Mouse (Mus musculus) intestine, embryonic 16.5 days (tissue): Measurements from ENCODE around the gene Rreb1. TPM values are rescaled to one million over a fixed set of nuclear protein-coding genes. Genes with fewer than 3 reads are reported as not detected.

Source experiments
- ATAC-seq: fragments of 200-750 bp; cut with Nextera tagmentation; 2 replicates; pipeline ENCODE4 v1.8.0; 2017; ENCODE audit warnings: moderate TSS enrichment, moderate library complexity
- H3K27ac ChIP-seq: fragments of 300-500 bp; sonication (generic); 2 replicates; pipeline ENCODE4 v1.5.1; 2014; ENCODE audit warnings: mild to moderate bottlenecking, low read length
- H3K27me3 ChIP-seq: fragments of 300-500 bp; sonication (generic); replicated peaks from 2 replicates; pipeline ENCODE4 v1.6.1; 2014; ENCODE audit warnings: low read length, control low read depth, mixed read lengths; ENCODE audit not compliant: control insufficient read depth, insufficient read depth
- H3K36me3 ChIP-seq: fragments of 300-500 bp; sonication (generic); 2 replicates; pipeline ENCODE4 v1.6.1; 2014; ENCODE audit warnings: low read length, control low read depth; ENCODE audit not compliant: control insufficient read depth, insufficient read depth
- H3K4me1 ChIP-seq: fragments of 300-500 bp; sonication (generic); 2 replicates; pipeline ENCODE4 v1.6.1; 2014; ENCODE audit warnings: low read length, control low read depth, mixed read lengths; ENCODE audit not compliant: control insufficient read depth, insufficient read depth
- H3K4me2 ChIP-seq: fragments of 300-500 bp; sonication (generic); 2 replicates; pipeline ENCODE4 v1.6.1; 2014; ENCODE audit warnings: low read depth, low read length, control low read depth
- H3K4me3 ChIP-seq: fragments of 300-500 bp; sonication (generic); 2 replicates; pipeline ENCODE4 v1.5.1; 2014; ENCODE audit warnings: mild to moderate bottlenecking, low read length
- H3K9ac ChIP-seq: fragments of 300-500 bp; sonication (generic); 2 replicates; pipeline ENCODE4 v1.6.1; 2014; ENCODE audit warnings: low read depth, low read length
- H3K9me3 ChIP-seq: fragments of 300-500 bp; sonication (generic); 2 replicates; pipeline ENCODE4 v1.6.1; 2016; ENCODE audit warnings: low read length, control low read depth; ENCODE audit not compliant: control insufficient read depth
- WGBS: fragments of 180-500 bp; shearing (Covaris S2); extraction: QIAGEN DNeasy Blood & Tissue Kit; methylation state at CpG from one replicate; pipeline ENCODE4 v1.1.7; 2014; 5-methylcytosine and 5-hydroxymethylcytosine counted together
- polyA plus RNA-seq: library from polyadenylated mRNA; unstranded; fragments of >200 nt; fragmentation: Nextera tagmentation; extraction: Ambion mirVana; gene quantifications from 2 replicates; pipeline ENCODE4 v1.2.1, GENCODE M21; 2015

Gene Rreb1
- polyA plus RNA-seq, 1 experiment from 2014 or later: 13.7 TPM

DNA sequence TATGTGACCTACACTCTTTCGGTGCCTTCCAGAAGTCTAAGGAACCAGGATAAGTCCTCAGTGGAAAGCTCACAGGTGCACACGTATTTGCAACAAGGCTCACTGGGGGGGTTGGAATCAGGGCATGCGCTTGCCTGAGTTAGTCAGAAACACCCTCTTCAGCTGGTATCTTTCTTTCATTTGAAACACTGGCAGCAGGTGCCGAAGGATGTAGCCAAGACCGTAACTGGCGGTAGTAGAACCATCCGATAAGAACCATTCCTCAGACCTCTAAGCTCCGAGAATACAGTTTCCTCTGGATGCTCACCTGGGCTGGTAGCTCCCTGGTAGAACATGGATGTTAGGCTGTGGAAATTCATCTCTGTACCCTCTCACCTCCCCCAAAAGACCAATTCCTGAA lies 20.6 kb downstream of the Rreb1 start:
- H3K9ac ChIP-seq: no peak overlapping the region
- H3K36me3 ChIP-seq: no peaks in the 10 kb centered on the region
- H3K4me1 ChIP-seq: peaks cover 15% of the 10 kb centered on the region
- H3K27me3 ChIP-seq: no peaks in the 10 kb centered on the region
- no peak overlapping the region for H3K4me2 ChIP-seq
- WGBS: 91% methylated on average over 8 of the region's 8 CpGs
- no peak overlapping the region for H3K4me3 ChIP-seq
- no peaks in the 10 kb centered on the region for H3K9me3 ChIP-seq
- no peak for ATAC-seq
- no peak overlapping the region for H3K27ac ChIP-seq

DNA sequence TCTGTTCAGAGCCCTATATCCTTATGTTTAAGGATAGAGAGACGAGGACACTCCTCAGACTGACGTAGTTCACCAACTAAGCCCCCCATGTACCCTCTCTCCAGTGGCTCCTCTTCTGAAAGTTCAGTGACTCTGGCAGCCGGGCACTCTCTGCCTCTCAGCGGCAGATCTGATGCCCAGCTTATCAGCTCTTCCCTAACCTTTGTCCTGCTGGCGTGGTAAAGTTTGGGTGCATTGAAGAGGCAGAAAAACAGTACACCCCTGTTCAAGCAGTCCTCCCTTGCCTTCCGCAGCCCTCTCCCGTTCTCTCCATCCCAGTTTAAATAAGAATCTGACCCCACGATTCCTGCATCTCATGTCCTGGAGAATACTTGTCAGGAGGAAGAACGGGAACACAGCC lies 21.2 kb downstream of the Rreb1 start:
- H3K9me3 ChIP-seq: no peaks in the 10 kb centered on the region
- H3K36me3 ChIP-seq: no peaks in the 10 kb centered on the region
- 65% methylated on average over 9 of the region's 9 CpGs for WGBS
- ATAC-seq: 0 out of 2 replicates have a peak, but pooled peaks have one; percentile 22
- no peak overlapping the region for H3K4me2 ChIP-seq
- H3K4me3 ChIP-seq: no peak overlapping the region
- no peak overlapping the region for H3K27ac ChIP-seq
- H3K9ac ChIP-seq: no peak overlapping the region
- H3K27me3 ChIP-seq: no peaks in the 10 kb centered on the region
- peaks cover 15% of the 10 kb centered on the region for H3K4me1 ChIP-seq

DNA sequence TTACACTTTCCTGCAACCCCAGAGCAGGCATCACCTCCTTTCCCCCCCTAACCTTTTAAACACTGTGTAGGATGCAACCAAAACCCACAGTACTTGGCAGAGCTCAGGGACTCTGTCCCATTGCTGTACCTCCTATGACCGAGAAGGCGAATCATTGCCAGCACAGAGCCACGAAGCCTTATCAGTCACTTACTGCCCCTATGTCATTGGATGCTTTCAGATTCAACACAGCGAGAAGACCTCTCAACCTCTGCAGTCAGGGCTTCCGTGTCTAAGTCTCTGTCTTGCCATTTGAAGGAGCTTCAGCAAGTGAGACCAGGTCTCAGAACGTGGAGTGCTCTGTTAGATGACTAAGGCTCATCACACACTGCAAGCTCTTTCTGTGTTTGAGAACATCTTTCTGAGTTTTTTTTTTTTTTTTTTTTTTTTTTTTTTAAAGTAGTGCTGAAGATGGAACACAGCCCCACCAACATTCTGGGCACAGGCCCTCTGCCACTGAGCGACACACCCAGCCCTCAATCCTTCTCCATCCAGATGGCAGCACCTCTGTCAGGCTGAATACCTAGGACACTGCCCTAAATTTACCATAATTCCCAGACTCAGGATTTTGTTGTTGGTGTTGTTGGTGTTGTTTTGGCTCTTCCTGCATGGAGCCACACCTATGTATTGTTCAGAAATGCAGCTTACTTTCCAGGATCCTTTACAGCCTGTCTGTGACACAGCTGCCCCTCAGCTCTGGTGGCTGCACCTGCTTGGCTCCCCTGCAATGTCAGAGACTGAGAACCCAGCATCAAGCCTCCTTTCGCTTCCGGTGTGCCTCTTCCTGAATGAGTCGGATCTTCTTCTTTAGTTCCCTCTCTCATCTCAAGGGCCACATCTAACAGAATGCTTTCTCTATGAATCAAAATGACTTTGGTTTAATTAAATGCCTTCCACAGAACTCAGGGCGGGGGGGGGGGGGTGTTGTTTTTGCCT lies 23.2 kb downstream of the Rreb1 start:
- H3K27me3 ChIP-seq: no peaks in the 10 kb centered on the region
- no peaks in the 10 kb centered on the region for H3K9me3 ChIP-seq
- H3K4me1 ChIP-seq: peaks cover 15% of the 10 kb centered on the region
- no peak overlapping the region; the same call in 1 of the 2 replicates for H3K27ac ChIP-seq
- no peak for ATAC-seq
- 61% methylated on average over 11 of the region's 11 CpGs for WGBS
- H3K4me2 ChIP-seq: no peak overlapping the region
- no peak overlapping the region for H3K9ac ChIP-seq
- H3K36me3 ChIP-seq: no peaks in the 10 kb centered on the region
- no peak overlapping the region for H3K4me3 ChIP-seq

DNA sequence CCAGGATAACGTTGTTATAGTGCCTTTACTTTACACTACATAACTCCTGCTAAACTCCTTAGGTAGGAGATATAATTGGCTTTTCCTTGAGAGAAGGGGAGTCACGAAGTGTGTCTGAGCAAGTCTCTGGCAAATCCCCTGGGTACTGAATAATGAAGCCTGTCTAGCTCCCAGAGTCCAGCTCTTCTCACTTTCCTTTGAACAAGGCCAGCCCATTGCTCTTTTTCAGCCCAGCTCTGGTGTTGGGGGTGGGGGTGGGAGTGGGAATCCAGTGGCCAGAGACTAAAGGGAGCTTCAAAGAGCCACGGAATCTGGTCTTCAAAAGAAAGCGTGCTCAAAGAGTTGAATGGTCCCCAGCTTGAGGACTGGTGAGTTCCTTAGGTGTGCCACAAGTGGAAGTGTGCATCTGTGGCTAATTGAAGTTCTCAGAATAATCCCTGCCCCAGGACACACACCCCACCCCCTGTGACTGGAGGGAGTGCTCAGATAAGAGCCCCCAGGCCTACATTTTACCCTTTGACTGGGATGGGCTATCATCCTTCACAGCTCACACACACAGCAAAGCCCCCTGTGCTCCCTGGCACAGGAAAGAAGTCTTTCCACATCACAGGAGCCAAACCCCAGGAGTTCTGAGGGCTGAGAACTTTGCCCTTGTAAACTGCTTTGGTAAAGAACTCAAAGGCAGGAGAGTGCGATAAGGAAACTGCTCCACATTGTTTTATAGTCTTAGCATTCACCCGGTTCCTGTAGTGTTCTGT lies 24.2 kb downstream of the Rreb1 start:
- Histone ChIP-seq H3K27me3 (no peaks in the 10 kb centered on the region), H3K27ac (peak overlapping the region; percentile 88), H3K4me3 (no peak overlapping the region), H3K4me1 (peaks cover 15% of the 10 kb centered on the region), H3K9me3 (no peaks in the 10 kb centered on the region), H3K9ac (0 out of 2 replicates have a peak overlapping the region, but pooled peaks have one; percentile 23), H3K36me3 (no peaks in the 10 kb centered on the region), H3K4me2 (no peak overlapping the region)
- 28% methylated on average over 6 of the region's 6 CpGs for WGBS
- peak; percentile 85 for ATAC-seq

DNA sequence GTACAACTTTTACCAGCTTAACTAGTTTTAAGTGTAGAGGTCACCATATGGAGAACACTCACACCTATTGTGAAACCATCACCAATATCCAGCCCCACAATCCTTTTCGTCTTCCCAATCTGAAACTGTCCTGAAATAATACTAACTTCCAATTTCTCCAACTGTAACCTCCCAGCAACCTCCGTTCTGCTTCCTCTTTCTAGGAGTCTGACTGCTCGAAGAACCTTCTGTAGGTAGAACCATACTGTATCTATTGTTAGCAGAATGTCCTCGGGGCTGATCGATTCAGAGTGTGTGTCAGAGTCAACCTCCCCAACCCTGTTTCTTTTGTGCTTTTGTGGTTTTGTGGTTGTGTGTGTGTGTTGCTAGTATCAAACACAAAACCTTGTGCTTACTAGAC lies 25.0 kb downstream of the Rreb1 start:
- Histone ChIP-seq H3K9ac (no peak overlapping the region), H3K4me3 (no peak overlapping the region), H3K9me3 (no peaks in the 10 kb centered on the region), H3K36me3 (no peaks in the 10 kb centered on the region), H3K27ac (peak overlapping the region; percentile 88; the same call in 1 of the 2 replicates), H3K4me2 (no peak overlapping the region), H3K4me1 (peaks cover 15% of the 10 kb centered on the region), H3K27me3 (no peaks in the 10 kb centered on the region)
- ATAC-seq: no peak
- 85% methylated on average over 5 of the region's 5 CpGs for WGBS

DNA sequence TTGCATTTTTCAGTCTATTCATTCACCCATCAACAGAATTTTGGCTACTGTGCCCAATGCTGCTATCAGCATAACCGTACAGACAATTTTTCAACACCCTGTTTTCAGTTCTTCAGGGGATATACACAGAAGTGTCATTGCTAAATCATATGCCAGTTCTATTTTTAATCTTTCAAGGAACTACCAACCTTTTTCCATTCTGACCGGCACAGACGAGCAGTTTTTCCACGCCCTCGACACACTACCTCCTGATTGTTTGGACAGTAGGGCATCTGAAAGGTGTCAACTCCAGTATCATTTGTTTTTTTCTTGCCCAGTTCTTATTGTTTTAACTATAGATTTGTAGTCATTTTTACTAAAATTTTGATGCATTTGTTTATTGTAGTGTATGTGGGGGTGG lies 25.8 kb downstream of the Rreb1 start:
- Histone ChIP-seq H3K27me3 (no peaks in the 10 kb centered on the region), H3K36me3 (no peaks in the 10 kb centered on the region), H3K9me3 (no peaks in the 10 kb centered on the region), H3K4me1 (peaks cover 15% of the 10 kb centered on the region), H3K4me3 (no peak overlapping the region), H3K9ac (no peak overlapping the region), H3K4me2 (no peak overlapping the region), H3K27ac (no peak overlapping the region)
- WGBS: 73% methylated on average over 5 of the region's 5 CpGs
- ATAC-seq: no peak

DNA sequence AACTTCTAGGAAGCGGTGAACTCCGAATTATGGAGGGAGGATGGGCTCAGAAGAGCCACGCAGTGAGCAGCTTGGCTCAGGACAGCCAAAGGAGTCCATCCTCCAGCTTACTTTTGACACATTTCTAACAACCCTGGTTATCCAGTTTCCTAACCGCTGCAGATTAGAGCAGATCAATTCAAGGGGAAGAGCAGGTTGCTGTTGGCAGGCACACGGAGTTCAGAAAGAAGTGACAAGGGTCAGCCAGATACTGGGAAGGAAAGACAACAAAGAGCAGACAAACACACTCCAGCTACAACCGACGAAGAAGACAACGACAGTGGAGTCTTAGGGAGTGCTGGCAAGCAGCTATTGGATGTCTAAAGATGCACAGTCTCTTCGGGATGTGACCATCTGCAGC lies 36.8 kb downstream of the Rreb1 start:
- no peaks in the 10 kb centered on the region for H3K9me3 ChIP-seq
- H3K27ac ChIP-seq: no peak overlapping the region
- H3K4me1 ChIP-seq: no peaks in the 10 kb centered on the region
- no peak overlapping the region for H3K9ac ChIP-seq
- no peaks in the 10 kb centered on the region for H3K36me3 ChIP-seq
- ATAC-seq: no peak
- H3K27me3 ChIP-seq: no peaks in the 10 kb centered on the region
- H3K4me3 ChIP-seq: no peak overlapping the region
- no peak overlapping the region for H3K4me2 ChIP-seq
- WGBS: 63% methylated on average over 9 of the region's 9 CpGs

DNA sequence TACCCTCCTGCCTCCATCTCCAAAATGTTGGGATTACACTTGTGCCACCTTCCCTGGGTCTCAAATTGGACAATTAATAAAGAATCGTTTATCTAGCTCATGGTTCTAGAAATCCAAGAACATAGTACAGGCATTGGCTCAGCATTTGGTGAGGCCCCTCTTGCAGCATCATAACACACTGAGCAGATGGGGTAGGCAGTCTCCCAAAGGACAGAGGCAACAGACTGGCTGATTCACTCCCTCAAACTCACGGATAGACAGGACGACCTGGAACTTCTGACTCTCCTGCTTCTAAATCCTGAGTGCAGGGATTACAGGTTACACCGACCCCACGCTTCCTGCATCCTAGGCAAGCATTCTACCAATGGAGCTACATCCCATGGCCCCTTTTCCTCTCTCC lies 38.5 kb downstream of the Rreb1 start:
- H3K27ac ChIP-seq: no peak overlapping the region
- H3K4me3 ChIP-seq: no peak overlapping the region
- H3K4me1 ChIP-seq: peaks cover 7% of the 10 kb centered on the region
- H3K9me3 ChIP-seq: no peaks in the 10 kb centered on the region
- H3K36me3 ChIP-seq: no peaks in the 10 kb centered on the region
- H3K27me3 ChIP-seq: no peaks in the 10 kb centered on the region
- no peak for ATAC-seq
- WGBS: 81% methylated on average over 5 of the region's 5 CpGs
- H3K9ac ChIP-seq: no peak overlapping the region
- no peak overlapping the region for H3K4me2 ChIP-seq

DNA sequence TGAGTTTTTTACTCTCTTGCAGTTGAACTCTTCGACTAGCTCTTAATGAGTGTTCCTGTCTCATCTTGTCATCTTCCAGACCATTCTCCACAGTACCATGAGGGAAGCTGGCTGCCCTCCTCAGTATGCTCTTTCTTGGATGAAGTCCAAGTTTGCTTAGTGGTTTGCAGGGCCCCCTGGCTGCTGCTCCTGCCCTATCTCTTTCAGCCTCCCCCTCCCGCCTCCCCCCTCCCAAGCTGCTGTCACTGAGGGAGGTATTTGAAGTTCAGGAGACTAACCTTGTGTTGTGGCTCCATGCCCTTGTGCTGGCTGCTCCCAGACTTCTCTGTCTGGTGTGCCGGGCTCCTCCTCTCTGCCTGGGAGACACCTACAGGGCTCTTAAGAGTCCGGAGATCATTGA lies 43.2 kb downstream of the Rreb1 start:
- H3K27me3 ChIP-seq: no peaks in the 10 kb centered on the region
- H3K4me1 ChIP-seq: peaks cover 18% of the 10 kb centered on the region
- no peaks in the 10 kb centered on the region for H3K36me3 ChIP-seq
- ATAC-seq: peak; percentile 43
- no peak overlapping the region for H3K4me2 ChIP-seq
- 20% methylated on average over 4 of the region's 4 CpGs for WGBS
- H3K9ac ChIP-seq: no peak overlapping the region
- peak overlapping the region; percentile 48 for H3K27ac ChIP-seq
- no peaks in the 10 kb centered on the region for H3K9me3 ChIP-seq
- H3K4me3 ChIP-seq: no peak overlapping the region
